Mouse (Mus musculus) B cell, adult 2 months (primary cell): ENCODE results near the gene Pfkfb2.

Experiments
- DNase-seq, 2 experiments: peaks; one replicate each; pipeline ENCODE4 v3.0.0; 2022

Pfkfb2 gene

GRCm38 (mm10) chr1:130737411-130737881 lies 8.4 kb upstream of the Pfkfb2 start:
- no peak for DNase-seq

GRCm38 (mm10) chr1:130734852-130735251 lies 5.8 kb upstream of the Pfkfb2 start:
- no peak for DNase-seq

- no peak for DNase-seq
Measured at GRCm38 (mm10) chr1:130734452-130734851, 5.4 kb upstream of the Pfkfb2 start.

GRCm38 (mm10) chr1:130733671-130734070 lies 4.6 kb upstream of the Pfkfb2 start:
- DNase-seq: no peak

GRCm38 (mm10) chr1:130732706-130733658 lies 3.9 kb upstream of the Pfkfb2 start:
- no peak for DNase-seq

GRCm38 (mm10) chr1:130731741-130732337 lies 2.8 kb upstream of the Pfkfb2 start, which contains the start of gene AA986860:
Gene AA986860 (plus strand): TSS chr1:130731976.
- DNase-seq: no peak

- no peak for DNase-seq
Measured at GRCm38 (mm10) chr1:130728708-130729107, 345 bp downstream of the Pfkfb2 start.

- no peak for DNase-seq
Measured at GRCm38 (mm10) chr1:130728070-130728469, 983 bp downstream of the Pfkfb2 start.

- DNase-seq: no peak
Measured at GRCm38 (mm10) chr1:130726396-130726795, 2.7 kb downstream of the Pfkfb2 start.

GRCm38 (mm10) chr1:130724206-130724605 lies 4.8 kb downstream of the Pfkfb2 start:
- DNase-seq: no peak

- DNase-seq: peak; percentile 90 to 92
Measured at GRCm38 (mm10) chr1:130717291-130717871, 11.7 kb downstream of the Pfkfb2 start, which contains the start of gene Yod1. Gene Yod1 (plus strand): TSS chr1:130717327.

GRCm38 (mm10) chr1:130716513-130717290 lies 12.4 kb downstream of the Pfkfb2 start:
- peak in 1 of 2 experiments; percentile 46 for DNase-seq

GRCm38 (mm10) chr1:130716218-130716512 lies 12.9 kb downstream of the Pfkfb2 start:
- DNase-seq: no peak

GRCm38 (mm10) chr1:130715561-130716217 lies 13.4 kb downstream of the Pfkfb2 start, which contains the start of gene Gm29427:
Gene Gm29427 (minus strand): TSS chr1:130715799.
- DNase-seq: peak; percentile 98

- DNase-seq: no peak
Measured at GRCm38 (mm10) chr1:130714046-130714445, 15.0 kb downstream of the Pfkfb2 start.

- DNase-seq: no peak
Measured at GRCm38 (mm10) chr1:130710283-130711080, 18.6 kb downstream of the Pfkfb2 start.

GRCm38 (mm10) chr1:130703613-130704012 lies 25.4 kb downstream of the Pfkfb2 start:
- no peak for DNase-seq

- no peak for DNase-seq
Measured at GRCm38 (mm10) chr1:130701976-130702375, 27.1 kb downstream of the Pfkfb2 start.

GRCm38 (mm10) chr1:130699937-130700633 lies 29.0 kb downstream of the Pfkfb2 start:
- no peak for DNase-seq

- no peak for DNase-seq
Measured at GRCm38 (mm10) chr1:130698601-130699000, 30.5 kb downstream of the Pfkfb2 start.

GRCm38 (mm10) chr1:130683905-130684304 lies 45.1 kb downstream of the Pfkfb2 start:
- DNase-seq: no peak
